Mouse (Mus musculus): ENCODE results near the gene Trcg1.
A peak's percentile ranks its signal among the peaks of the same experiment; 100 is the strongest.
"Not testable (repeated sequence)": the region's sequence is repeated elsewhere in the genome, so short reads cannot be mapped to it uniquely, and the experiment has no call there.

Gene Trcg1

GRCm38 (mm10) chr9:57236256-57236655 lies at the start of gene Trcg1:
Gene Trcg1 (plus strand): TSS chr9:57236556.
- DNase-seq (ENCODE audit: low read depth, low spot score), result no peak

GRCm38 (mm10) chr9:57196708-57197107 lies 39.6 kb upstream of the Trcg1 start:
- no peak for DNase-seq (ENCODE audit: low read depth, low spot score)

GRCm38 (mm10) chr9:57197414-57197813 lies 38.9 kb upstream of the Trcg1 start:
- DNase-seq (ENCODE audit: low read depth, low spot score), result no peak

- DNase-seq (ENCODE audit: low read depth, low spot score), result no peak
Observed at GRCm38 (mm10) chr9:57202981-57203380, 33.4 kb upstream of the Trcg1 start.

GRCm38 (mm10) chr9:57203571-57203970 lies 32.8 kb upstream of the Trcg1 start:
- not testable (repeated sequence) for DNase-seq (ENCODE audit: low read depth, low spot score)

- no peak for DNase-seq (ENCODE audit: low read depth, low spot score)
Observed at GRCm38 (mm10) chr9:57206896-57207295, 29.5 kb upstream of the Trcg1 start.

GRCm38 (mm10) chr9:57209316-57209715 lies 27.0 kb upstream of the Trcg1 start:
- DNase-seq (ENCODE audit: low read depth, low spot score), result peak; percentile 11

- no peak for DNase-seq (ENCODE audit: low read depth, low spot score)
Observed at GRCm38 (mm10) chr9:57212448-57213222, 23.7 kb upstream of the Trcg1 start.

GRCm38 (mm10) chr9:57214500-57214899 lies 21.9 kb upstream of the Trcg1 start:
- DNase-seq (ENCODE audit: low read depth, low spot score), result no peak

GRCm38 (mm10) chr9:57217220-57217619 lies 19.1 kb upstream of the Trcg1 start:
- no peak for DNase-seq (ENCODE audit: low read depth, low spot score)

- no peak for DNase-seq (ENCODE audit: low read depth, low spot score)
Observed at GRCm38 (mm10) chr9:57218776-57219175, 17.6 kb upstream of the Trcg1 start.

- no peak for DNase-seq (ENCODE audit: low read depth, low spot score)
Observed at GRCm38 (mm10) chr9:57219511-57219910, 16.8 kb upstream of the Trcg1 start.

- peak; percentile 41 for DNase-seq (ENCODE audit: low read depth, low spot score)
Observed at GRCm38 (mm10) chr9:57220356-57220755, 16.0 kb upstream of the Trcg1 start.

GRCm38 (mm10) chr9:57223341-57223740 lies 13.0 kb upstream of the Trcg1 start:
- no peak for DNase-seq (ENCODE audit: low read depth, low spot score)

GRCm38 (mm10) chr9:57225780-57226627 lies 10.4 kb upstream of the Trcg1 start:
- DNase-seq (ENCODE audit: low read depth, low spot score), result no peak

GRCm38 (mm10) chr9:57226628-57227122 lies 9.7 kb upstream of the Trcg1 start:
- not testable (repeated sequence) for DNase-seq (ENCODE audit: low read depth, low spot score)

- DNase-seq (ENCODE audit: low read depth, low spot score), result no peak
Observed at GRCm38 (mm10) chr9:57227203-57227602, 9.2 kb upstream of the Trcg1 start.

GRCm38 (mm10) chr9:57228186-57228585 lies 8.2 kb upstream of the Trcg1 start:
- DNase-seq (ENCODE audit: low read depth, low spot score), result no peak

GRCm38 (mm10) chr9:57229726-57230125 lies 6.6 kb upstream of the Trcg1 start:
- no peak for DNase-seq (ENCODE audit: low read depth, low spot score)

- no peak for DNase-seq (ENCODE audit: low read depth, low spot score)
Observed at GRCm38 (mm10) chr9:57230146-57230783, 6.1 kb upstream of the Trcg1 start.

- DNase-seq (ENCODE audit: low read depth, low spot score), result no peak
Observed at GRCm38 (mm10) chr9:57231536-57232255, 4.7 kb upstream of the Trcg1 start.

All from retina, adult 2 months (tissue).